Mouse (Mus musculus) splenic B cell, adult 2 months (primary cell): ENCODE measurements around the gene Pigp.
"Not testable (repeated sequence)": the region's sequence is repeated elsewhere in the genome, so short reads cannot be mapped to it uniquely, and the experiment has no call there.

Source experiments
- DNase-seq: peaks from one replicate; pipeline ENCODE4 v3.0.0-alpha.2; 2011; ENCODE audit warnings: low read depth, low spot score
- H3K27me3 ChIP-seq: 2 replicates; pipeline ENCODE4 v1.6.1; 2012; ENCODE audit warnings: mild to moderate bottlenecking, low read length, moderate library complexity, mixed read lengths; ENCODE audit not compliant: control insufficient read depth, poor library complexity, insufficient read depth, severe bottlenecking
- H3K36me3 ChIP-seq: 2 replicates; pipeline ENCODE4 v1.6.1; 2012; ENCODE audit warnings: mild to moderate bottlenecking, low read length, moderate library complexity, mixed read lengths; ENCODE audit not compliant: control insufficient read depth, poor library complexity, insufficient read depth, severe bottlenecking

Gene Pigp

DNA sequence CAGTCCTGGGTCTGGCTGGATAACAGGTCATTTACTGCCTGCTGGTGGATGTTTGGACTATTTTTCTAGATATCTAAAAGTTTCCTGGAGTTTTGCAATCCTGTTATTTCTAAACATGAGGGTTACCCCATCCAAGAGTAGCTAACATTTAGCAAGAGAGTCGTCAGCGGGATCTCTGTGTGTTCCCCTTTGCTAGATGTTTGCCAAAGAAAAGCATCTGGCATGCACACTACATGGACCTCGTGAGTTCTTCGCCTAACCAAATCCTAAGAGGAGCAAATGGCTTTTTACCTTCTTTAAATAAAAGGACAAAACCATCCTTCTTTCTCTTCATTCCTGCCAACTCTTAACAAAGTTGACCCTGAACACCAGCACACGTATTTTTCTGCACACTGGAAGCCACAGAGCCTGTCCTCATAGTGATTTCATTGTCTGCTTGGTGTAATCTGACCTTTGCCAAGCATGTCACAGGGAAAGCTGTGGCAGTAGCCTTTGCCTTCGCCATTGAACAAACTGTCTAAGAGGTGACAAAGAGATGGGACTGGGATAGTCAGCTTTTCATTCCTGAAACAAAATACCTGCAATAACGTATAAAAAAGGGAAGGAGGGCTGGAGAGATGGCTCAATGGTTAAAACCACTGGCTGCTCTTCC is 24.4 kb downstream of the Pigp start:
- no peaks in the 10 kb centered on the region for H3K27me3 ChIP-seq
- no peak for DNase-seq
- no peaks in the 10 kb centered on the region for H3K36me3 ChIP-seq

DNA sequence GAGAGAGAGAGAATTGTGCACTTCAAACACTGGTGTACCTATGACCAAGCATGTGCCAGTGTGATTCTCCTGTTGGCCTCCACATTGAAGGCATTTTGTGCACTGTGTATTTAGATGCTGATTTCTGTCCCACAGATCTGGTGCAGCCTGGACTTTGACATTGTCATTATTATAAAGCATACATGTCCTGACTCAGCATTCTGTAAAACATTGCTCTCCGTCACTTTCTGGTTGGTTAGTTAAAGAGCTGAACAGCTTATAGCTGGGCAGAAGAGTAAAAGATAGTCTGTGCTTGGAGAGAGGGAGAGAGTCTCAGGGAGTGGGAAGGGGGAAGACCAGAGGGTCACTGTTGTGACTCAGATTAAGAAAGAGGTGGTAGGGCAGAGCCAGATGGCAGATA is 25.9 kb downstream of the Pigp start:
- DNase-seq = no peak
- H3K36me3 ChIP-seq = no peaks in the 10 kb centered on the region
- no peaks in the 10 kb centered on the region for H3K27me3 ChIP-seq

DNA sequence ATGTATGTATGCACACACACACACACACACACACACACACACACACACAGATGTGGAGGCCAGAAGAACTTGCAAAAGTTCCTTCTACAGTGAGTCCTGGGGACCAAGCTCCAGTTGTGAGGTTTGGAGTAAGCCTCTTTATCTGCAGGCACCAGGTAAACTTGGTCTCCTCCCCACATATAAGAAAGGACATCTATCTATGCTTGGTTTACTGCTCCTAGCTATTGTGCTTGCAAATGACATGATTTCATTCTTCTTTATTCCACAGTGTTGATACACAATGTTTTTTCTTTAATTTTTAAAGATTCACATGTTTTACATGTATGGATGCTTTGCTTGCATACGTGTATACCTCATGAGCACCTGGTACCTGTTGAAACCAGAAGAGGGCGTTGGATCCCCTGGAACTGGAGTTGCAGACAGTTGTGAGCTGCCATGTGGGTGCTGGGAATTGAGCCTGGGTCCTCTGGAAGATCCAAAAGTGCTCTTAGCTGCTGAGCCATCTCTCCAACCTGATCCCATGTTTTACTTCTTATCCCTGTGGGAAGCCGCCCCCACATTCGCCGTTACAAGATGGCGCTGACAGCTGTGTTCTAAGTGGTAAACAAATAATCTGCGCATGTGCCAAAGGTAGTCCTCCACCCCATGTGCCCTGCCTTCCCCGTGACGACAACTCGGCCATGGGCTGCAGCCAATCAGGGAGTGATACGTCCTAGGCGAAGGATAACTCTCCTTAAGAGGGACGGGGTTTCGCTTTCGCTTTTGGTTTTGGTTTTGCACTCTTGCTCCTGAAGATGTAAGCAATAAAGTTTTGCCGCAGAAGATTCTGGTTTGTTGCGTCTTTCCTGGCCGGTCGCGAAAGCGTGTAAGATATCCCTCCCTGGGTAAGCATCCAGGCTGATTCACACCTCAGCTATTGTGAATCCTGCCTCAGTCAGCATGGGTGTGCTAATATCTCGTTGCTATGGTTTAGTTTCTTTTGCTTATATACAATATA is 32.2 kb downstream of the Pigp start:
- H3K36me3 ChIP-seq, DNase-seq, H3K27me3 ChIP-seq: not testable (repeated sequence)

DNA sequence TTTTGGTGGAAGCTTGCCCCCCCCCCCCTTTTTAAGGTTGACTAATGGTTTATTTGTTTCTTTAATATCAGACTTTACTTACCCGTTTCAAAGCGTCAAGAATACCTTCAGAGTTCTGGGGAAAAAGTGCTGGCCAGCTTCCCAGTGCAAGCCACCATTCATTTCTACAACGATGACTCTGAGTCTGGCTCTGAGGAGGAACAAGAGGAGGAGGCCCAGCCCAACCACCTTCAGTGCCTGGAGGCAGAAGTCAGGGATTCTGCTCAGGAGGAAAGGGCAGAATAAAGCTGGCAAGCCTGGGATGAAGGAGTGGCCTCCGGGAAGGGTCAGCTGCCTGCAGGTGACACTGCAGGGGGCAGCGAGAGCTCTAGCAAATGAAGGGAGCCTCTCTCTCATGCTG is 36.0 kb downstream of the Pigp start:
- DNase-seq = no peak
- H3K36me3 ChIP-seq = no peaks in the 10 kb centered on the region
- no peaks in the 10 kb centered on the region for H3K27me3 ChIP-seq

DNA sequence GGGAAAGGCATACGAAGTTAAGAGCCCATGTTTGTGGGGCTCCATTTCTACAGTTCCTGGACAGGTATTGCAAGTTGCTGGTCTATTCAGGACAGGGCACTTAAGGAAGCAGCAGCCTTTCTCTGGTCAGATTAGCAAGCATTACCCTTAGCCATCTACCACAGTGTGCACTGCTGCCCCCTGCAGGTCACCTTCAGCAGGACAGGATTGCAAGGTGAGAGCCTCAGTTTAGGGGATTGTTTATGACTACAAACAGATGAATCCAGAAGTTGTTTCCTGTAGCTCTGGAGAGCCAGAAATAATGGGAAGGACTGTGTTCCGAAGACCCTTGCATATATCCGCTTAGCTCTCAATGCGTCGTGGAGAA is 39.8 kb downstream of the Pigp start:
- Histone ChIP-seq H3K27me3 (no peaks in the 10 kb centered on the region; the same call in 1 of the 2 replicates), H3K36me3 (no peaks in the 10 kb centered on the region)
- peak; percentile 86 for DNase-seq

DNA sequence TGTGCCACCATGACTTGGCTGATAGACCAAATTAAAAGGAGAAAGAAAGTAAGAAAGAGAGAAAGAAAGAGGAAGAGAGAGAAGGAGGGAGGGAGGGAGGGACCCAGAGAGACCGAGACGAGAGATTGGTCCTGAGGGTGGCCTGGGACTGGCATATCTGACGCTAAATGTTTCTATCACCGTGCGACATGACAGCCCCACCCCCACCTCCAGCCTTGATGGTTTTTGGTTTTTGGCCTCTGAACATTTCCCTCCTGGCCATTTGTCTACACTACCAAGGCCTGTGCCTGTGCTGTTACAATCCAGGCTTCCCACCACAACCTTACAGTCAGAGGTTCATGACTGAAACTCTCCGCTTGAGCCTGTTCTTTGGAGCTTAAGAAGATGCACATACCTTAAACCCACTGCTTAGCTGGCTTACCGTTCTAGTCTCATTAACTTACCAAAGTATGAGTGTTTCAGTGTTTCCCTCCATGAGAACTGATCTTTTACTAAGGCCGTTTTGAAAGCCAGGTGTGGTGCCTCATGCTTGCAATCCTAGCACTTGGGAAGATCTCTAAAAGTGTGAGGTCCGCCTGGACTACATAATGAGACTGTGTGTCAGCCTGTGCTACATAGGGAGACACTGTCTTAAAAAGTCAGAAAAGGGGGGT is 40.3 kb downstream of the Pigp start:
- H3K27me3 ChIP-seq = no peaks in the 10 kb centered on the region; the same call in 1 of the 2 replicates
- DNase-seq = no peak
- H3K36me3 ChIP-seq = no peaks in the 10 kb centered on the region

DNA sequence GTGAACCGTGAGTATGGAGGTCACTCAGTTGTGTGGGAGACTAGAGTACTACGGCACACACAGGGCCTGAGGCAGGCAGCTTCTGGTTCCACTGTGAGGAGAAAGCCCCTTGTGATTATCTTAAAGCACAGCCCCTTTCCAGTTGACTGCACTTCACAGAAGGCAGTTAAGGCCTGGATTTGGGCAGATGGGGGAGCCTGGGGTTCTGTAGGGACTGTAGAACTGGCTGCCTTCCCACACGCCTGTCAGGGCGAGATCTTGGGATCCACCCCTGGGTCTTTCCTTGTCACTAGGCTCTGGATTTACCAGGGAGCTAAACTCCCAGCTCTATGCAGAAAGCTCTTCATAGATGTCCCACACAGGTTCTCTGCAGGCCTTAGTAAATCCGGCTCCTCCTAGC is 41.2 kb downstream of the Pigp start:
- Histone ChIP-seq H3K36me3 (no peaks in the 10 kb centered on the region), H3K27me3 (no peaks in the 10 kb centered on the region; the same call in 1 of the 2 replicates)
- DNase-seq = no peak

DNA sequence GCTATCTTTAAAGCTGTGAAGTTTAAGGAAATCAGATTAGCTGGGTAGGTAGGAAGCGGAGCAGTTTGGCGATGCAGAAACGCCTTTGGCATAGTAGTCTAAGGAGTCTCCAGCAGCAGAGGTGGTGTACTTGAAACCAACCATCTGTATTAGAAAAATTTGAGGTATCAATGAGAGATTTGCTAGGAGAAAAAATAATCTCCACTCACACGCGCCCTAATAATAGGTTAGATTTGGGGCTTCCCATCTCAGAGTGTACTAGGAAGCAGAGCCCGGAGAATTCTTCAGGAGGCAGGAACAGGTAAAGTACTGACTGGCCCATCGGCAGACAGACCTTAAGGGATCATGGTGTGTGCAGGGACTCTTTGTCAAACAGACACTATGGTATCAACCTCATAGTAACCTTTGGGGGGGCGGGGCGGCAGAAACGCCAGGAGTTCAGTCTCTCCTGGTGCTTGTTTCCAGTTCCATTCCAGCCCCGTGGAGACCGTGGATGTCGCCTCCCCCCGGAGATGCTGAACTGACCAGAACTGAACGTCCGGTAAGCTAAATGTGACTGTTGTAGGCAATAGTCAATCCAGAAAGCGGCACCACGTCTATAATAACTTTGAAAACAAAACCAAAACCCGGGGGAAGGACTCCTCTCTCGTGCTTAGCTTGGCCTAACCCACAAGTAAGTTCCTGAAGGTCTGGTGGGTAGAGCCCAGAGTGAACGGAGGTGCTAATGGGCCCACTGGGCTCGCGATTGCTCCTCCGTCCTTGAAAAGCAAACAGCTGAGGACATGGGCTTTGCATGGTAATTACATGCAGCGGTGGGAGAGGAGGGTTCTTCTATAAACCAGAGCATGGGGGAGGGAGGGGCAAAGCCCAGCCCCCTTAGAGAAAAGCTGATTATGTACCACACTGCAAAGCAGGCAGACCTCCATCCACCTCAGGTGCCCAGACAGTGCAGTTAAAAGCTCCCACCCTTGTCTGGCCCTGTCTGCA is 42.5 kb downstream of the Pigp start:
- no peaks in the 10 kb centered on the region; the same call in 1 of the 2 replicates for H3K27me3 ChIP-seq
- DNase-seq = peak; percentile 45

DNA sequence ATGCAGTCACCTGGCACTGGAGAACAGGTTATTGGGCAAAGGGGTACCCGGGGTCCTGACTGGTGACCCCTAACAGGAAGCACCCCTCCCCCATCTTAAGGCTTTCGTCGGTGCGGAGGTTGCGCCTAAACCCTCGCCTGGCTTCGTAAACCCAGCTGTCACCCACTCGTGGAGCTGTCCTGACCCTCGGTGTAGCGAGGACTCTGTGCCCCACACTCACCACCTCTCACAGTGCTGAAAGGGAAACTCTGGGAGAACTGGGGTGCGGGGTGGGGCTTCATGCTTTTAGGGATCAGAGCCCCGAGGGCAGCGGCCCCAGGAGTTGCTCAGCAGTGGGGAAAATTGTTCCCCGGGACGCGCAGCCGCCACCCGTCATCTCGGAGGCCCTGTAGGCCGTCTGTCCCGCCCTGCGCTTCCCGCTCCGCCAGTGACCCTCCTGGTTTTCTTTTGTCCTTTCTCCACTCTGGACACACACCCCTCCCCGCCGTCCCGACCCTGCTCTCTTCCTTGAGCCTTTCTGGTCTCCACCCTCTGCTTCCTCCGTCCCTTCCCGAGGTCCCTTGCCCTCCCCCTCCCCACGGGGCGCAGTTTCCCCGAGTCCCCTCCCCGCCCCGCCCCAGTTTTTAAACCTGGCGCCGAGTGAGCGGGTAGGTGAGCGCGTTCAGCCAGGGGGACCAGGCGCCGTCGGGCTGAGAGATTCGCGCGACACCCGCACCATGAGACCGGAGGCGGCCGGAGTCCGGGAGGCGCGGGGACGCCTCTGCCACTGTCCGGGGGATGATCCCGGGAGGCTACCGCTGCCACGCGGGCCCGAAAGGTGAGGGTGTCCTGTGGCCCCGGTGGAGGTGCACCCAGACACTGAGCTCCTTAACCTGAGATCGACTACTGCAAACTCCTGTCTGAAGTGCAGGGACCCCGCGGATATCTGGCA is 43.6 kb downstream of the Pigp start, which contains the start of gene Ripply3:
Gene Ripply3 (plus strand): TSS at position 640 of the 931 bp plus-strand sequence.
- Histone ChIP-seq H3K27me3 (no peaks in the 10 kb centered on the region; the same call in 1 of the 2 replicates), H3K36me3 (no peaks in the 10 kb centered on the region)
- no peak for DNase-seq

More for the DNA sequence above, 42.5 kb downstream of the Pigp start:
- H3K36me3 ChIP-seq = no peaks in the 10 kb centered on the region

DNA sequence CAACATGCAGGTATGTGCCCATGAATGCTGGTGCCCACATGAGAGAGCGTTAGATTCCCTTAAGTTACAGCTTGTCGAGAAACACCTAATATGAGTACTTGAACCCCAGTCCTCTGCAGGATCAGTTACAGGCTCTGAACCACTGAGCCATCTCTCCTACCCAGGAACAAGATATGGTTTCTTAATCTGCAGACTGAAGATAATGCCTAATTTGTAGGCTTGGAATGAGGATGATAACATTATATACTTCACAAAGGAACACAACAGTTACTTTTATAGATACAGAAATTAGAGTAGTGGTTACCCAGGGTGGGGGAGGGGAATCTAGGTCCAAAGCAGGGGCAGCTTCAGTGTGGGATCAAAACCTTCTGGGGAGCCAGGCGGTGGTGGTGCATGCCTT is 45.6 kb downstream of the Pigp start:
- no peak for DNase-seq
- Histone ChIP-seq H3K36me3 (no peaks in the 10 kb centered on the region), H3K27me3 (no peaks in the 10 kb centered on the region; the same call in 1 of the 2 replicates)

DNA sequence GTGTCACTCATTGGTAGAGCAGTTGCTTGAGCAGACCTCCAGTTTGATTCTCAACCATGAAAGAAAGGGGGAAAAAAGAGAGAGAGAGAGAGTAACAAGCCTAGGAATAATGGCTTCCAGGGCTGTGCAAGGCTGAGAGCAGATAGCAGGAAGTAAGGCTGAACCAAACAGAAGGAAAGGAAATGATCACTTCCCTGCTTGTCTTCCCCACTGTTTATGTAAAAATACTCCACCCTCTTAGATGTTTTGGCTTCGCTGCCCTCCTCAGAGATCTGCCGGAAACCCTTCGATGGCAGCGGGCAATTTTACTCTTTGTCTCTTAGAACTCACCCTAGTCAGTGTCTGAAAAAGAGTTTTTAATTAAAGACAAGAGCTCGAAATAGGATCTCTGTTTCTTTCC is 48.0 kb downstream of the Pigp start:
- DNase-seq = no peak
- Histone ChIP-seq H3K27me3 (no peaks in the 10 kb centered on the region), H3K36me3 (no peaks in the 10 kb centered on the region)

DNA sequence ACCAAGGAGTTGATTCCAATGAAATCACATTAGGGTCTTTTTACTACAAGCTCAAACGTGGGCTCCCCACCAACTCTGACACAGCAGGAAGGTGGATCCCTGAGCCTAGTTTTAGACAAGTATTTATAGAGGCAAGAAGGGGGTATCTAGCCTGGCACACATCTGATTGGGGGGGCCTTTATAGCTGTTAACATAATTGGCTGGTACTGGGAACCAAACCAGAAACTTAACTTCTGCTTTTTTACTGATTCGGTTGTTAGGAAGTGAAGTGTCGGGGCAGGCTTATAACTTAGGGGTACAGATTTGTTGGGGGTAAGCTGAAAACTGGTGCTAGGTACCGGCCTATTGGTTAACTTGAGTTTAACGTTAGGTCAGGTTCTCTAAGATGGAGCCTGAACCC is 51.4 kb downstream of the Pigp start:
- Histone ChIP-seq H3K27me3 (no peaks in the 10 kb centered on the region), H3K36me3 (no peaks in the 10 kb centered on the region)
- DNase-seq = no peak

DNA sequence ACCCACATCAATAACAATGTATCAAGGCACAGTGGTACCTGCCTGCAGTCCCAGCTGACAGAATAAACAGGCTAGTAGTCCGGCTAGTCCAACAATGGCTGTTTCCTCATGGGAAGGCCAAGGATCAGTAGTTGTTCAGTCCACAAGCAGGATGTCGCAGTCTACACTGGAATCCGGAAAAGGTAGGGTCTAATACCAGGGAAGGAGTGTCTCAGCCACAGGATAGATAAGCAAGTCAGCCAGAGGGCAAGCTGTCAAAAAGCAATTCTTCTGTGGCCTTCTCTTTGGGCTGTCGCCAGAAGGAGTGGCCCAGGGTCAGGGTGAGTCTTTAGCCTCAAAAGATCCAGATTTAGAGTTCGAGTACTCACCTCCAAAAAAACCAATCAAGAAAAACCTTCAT is 53.9 kb downstream of the Pigp start:
- no peak for DNase-seq
- Histone ChIP-seq H3K27me3 (no peaks in the 10 kb centered on the region), H3K36me3 (no peaks in the 10 kb centered on the region)
